Mouse (Mus musculus) ES-E14 (cell line): ENCODE data around the gene Cnksr3.

Experiments used
- CHD2 ChIP-seq: IDR thresholded peaks from 2 replicates; pipeline ENCODE4 v1.6.1; 2014; ENCODE audit warnings: mild to moderate bottlenecking, low read depth, low read length, inconsistent platforms
- MAFK ChIP-seq: IDR thresholded peaks from 2 replicates; pipeline ENCODE4 v1.6.1; 2014; ENCODE audit warnings: mild to moderate bottlenecking, low read depth, low read length, inconsistent platforms; ENCODE audit not compliant: insufficient read depth
- ZNF384 ChIP-seq: IDR thresholded peaks from 2 replicates; pipeline ENCODE4 v1.6.1; 2012; ENCODE audit warnings: low read depth, low read length, inconsistent platforms

DNA sequence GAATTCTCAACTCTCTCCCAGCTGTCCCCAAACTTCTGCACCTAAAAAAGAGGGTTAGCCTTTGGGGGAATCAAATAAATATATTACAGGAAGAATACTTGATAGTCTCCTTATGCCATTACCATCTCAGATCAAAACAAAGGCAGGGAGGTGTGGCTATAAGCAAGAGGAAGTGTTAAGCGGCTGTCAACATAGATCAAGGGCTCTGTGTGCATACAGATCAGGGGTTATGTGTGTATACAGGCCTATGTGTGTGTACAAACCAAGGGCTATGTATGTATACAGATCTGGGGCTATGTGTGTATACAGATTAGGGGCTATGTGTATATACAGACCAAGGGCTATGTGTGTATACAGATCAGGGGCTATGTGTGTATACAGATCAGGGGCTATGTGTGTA, 38.9 kb downstream of the Cnksr3 start:
- TF ChIP-seq ZNF384 = no peak
- no peak for TF ChIP-seq MAFK
- no peak for TF ChIP-seq CHD2
